Mouse (Mus musculus): Measurements from ENCODE around the gene M1ap.

The M1ap gene

GRCm38 (mm10) chr6:82934616-82935230, 12.0 kb upstream of the M1ap start:
- DNase-seq (ENCODE audit: low read depth in 1 of 2, low spot score in 2 of 2) = no peak

- no peak for DNase-seq (ENCODE audit: low read depth in 1 of 2, low spot score in 2 of 2)
These were observed 7.4 kb upstream of the M1ap start, which contains the start of gene Sema4f for GRCm38 (mm10) chr6:82939167-82939912. Gene Sema4f (minus strand): TSS chr6:82939769.

GRCm38 (mm10) chr6:82940765-82941164, 5.9 kb upstream of the M1ap start:
- no peak for DNase-seq (ENCODE audit: low read depth in 1 of 2, low spot score in 2 of 2)

GRCm38 (mm10) chr6:82945750-82946149, 952 bp upstream of the M1ap start:
- DNase-seq (ENCODE audit: low read depth in 1 of 2, low spot score in 2 of 2) = no peak

GRCm38 (mm10) chr6:82956553-82957251, 10.0 kb downstream of the M1ap start:
- DNase-seq (ENCODE audit: low read depth in 1 of 2, low spot score in 2 of 2) = no peak

GRCm38 (mm10) chr6:82961664-82962063, 15.0 kb downstream of the M1ap start:
- DNase-seq (ENCODE audit: low read depth in 1 of 2, low spot score in 2 of 2) = no peak

- DNase-seq (ENCODE audit: low read depth in 1 of 2, low spot score in 2 of 2) = no peak
These were observed 22.8 kb downstream of the M1ap start for GRCm38 (mm10) chr6:82969249-82970084.

- peak in 1 of 2 experiments; percentile 15 for DNase-seq (ENCODE audit: low read depth in 1 of 2, low spot score in 2 of 2)
These were observed 24.3 kb downstream of the M1ap start for GRCm38 (mm10) chr6:82971031-82971430.

- no peak for DNase-seq (ENCODE audit: low read depth in 1 of 2, low spot score in 2 of 2)
These were observed 40.8 kb downstream of the M1ap start for GRCm38 (mm10) chr6:82987411-82987971.

- DNase-seq (ENCODE audit: low read depth in 1 of 2, low spot score in 2 of 2) = no peak
These were observed 47.0 kb downstream of the M1ap start for GRCm38 (mm10) chr6:82993696-82994095.

GRCm38 (mm10) chr6:82994372-82994771, 47.7 kb downstream of the M1ap start:
- no peak for DNase-seq (ENCODE audit: low read depth in 1 of 2, low spot score in 2 of 2)

GRCm38 (mm10) chr6:82996740-82997315, 50.1 kb downstream of the M1ap start:
- DNase-seq (ENCODE audit: low read depth in 1 of 2, low spot score in 2 of 2) = peak; percentile 89

GRCm38 (mm10) chr6:82997511-82998102, 50.9 kb downstream of the M1ap start:
- DNase-seq (ENCODE audit: low read depth in 1 of 2, low spot score in 2 of 2) = no peak

- DNase-seq (ENCODE audit: low read depth in 1 of 2, low spot score in 2 of 2) = no peak
These were observed 51.6 kb downstream of the M1ap start for GRCm38 (mm10) chr6:82998326-82998725.

GRCm38 (mm10) chr6:82999986-83000385, 53.3 kb downstream of the M1ap start:
- DNase-seq (ENCODE audit: low read depth in 1 of 2, low spot score in 2 of 2) = no peak

- no peak for DNase-seq (ENCODE audit: low read depth in 1 of 2, low spot score in 2 of 2)
These were observed 56.4 kb downstream of the M1ap start for GRCm38 (mm10) chr6:83003082-83003481.

- DNase-seq (ENCODE audit: low read depth in 1 of 2, low spot score in 2 of 2) = no peak
These were observed 57.1 kb downstream of the M1ap start for GRCm38 (mm10) chr6:83003850-83004249.

GRCm38 (mm10) chr6:83004309-83004708, 57.6 kb downstream of the M1ap start:
- no peak for DNase-seq (ENCODE audit: low read depth in 1 of 2, low spot score in 2 of 2)

- DNase-seq (ENCODE audit: low read depth in 1 of 2, low spot score in 2 of 2) = peak; percentile 76 to 79
These were observed 58.2 kb downstream of the M1ap start for GRCm38 (mm10) chr6:83004872-83005271.

- no peak for DNase-seq (ENCODE audit: low read depth in 1 of 2, low spot score in 2 of 2)
These were observed 58.8 kb downstream of the M1ap start for GRCm38 (mm10) chr6:83005444-83006011.

All from monocyte, adult 2 months (primary cell).